Mouse (Mus musculus): Measurements from ENCODE around the gene Fam131b. TPM values are rescaled to one million over a fixed set of nuclear protein-coding genes. Genes with fewer than 3 reads are reported as not detected.

Fam131b gene
- 30.9 and 37.9 TPM in 2 replicates for polyA plus RNA-seq (2012; rRNA removed)

- TF ChIP-seq POLR2A (IDR thresholded peaks at IDR 0.05; ENCODE audit: borderline replicate concordance, extremely low read depth, insufficient read depth, insufficient read length, poor library complexity, severe bottlenecking) = peak; percentile 66
- no peak for TF ChIP-seq CTCF (IDR thresholded peaks at IDR 0.05; ENCODE audit: borderline replicate concordance, extremely low read depth, insufficient read depth, insufficient read length)
- peak; percentile 88 for DNase-seq (ENCODE audit: low read depth)
Observed at GRCm38 (mm10) chr6:42324482-42325267, at the start of gene Fam131b. Gene Fam131b (minus strand): TSS chr6:42324643.

GRCm38 (mm10) chr6:42373669-42374430 lies 49.4 kb upstream of the Fam131b start:
- no peak for DNase-seq (ENCODE audit: low read depth)
- no peak for TF ChIP-seq CTCF (IDR thresholded peaks at IDR 0.05; ENCODE audit: borderline replicate concordance, extremely low read depth, insufficient read depth, insufficient read length)
- TF ChIP-seq POLR2A (IDR thresholded peaks at IDR 0.05; ENCODE audit: borderline replicate concordance, extremely low read depth, insufficient read depth, insufficient read length, poor library complexity, severe bottlenecking) = no peak

GRCm38 (mm10) chr6:42372816-42373547 lies 48.5 kb upstream of the Fam131b start, which contains the start of gene Epha1:
Gene Epha1 (minus strand): TSS chr6:42373268.
- DNase-seq (ENCODE audit: low read depth) = peak; percentile 83
- TF ChIP-seq CTCF (IDR thresholded peaks at IDR 0.05; ENCODE audit: borderline replicate concordance, extremely low read depth, insufficient read depth, insufficient read length) (peak; percentile 61; the same call in 1 of the 2 replicates), POLR2A (IDR thresholded peaks at IDR 0.05; ENCODE audit: borderline replicate concordance, extremely low read depth, insufficient read depth, insufficient read length, poor library complexity, severe bottlenecking) (no peak)

- DNase-seq (ENCODE audit: low read depth) = no peak
- no peak for TF ChIP-seq CTCF (IDR thresholded peaks at IDR 0.05; ENCODE audit: borderline replicate concordance, extremely low read depth, insufficient read depth, insufficient read length)
- no peak for TF ChIP-seq POLR2A (IDR thresholded peaks at IDR 0.05; ENCODE audit: borderline replicate concordance, extremely low read depth, insufficient read depth, insufficient read length, poor library complexity, severe bottlenecking)
Observed at GRCm38 (mm10) chr6:42372421-42372815, 48.0 kb upstream of the Fam131b start.

GRCm38 (mm10) chr6:42372001-42372400 lies 47.6 kb upstream of the Fam131b start:
- DNase-seq (ENCODE audit: low read depth) = no peak
- TF ChIP-seq POLR2A (IDR thresholded peaks at IDR 0.05; ENCODE audit: borderline replicate concordance, extremely low read depth, insufficient read depth, insufficient read length, poor library complexity, severe bottlenecking) (no peak), CTCF (IDR thresholded peaks at IDR 0.05; ENCODE audit: borderline replicate concordance, extremely low read depth, insufficient read depth, insufficient read length) (no peak)

GRCm38 (mm10) chr6:42370630-42371363 lies 46.4 kb upstream of the Fam131b start:
- DNase-seq (ENCODE audit: low read depth) = no peak
- no peak for TF ChIP-seq POLR2A (IDR thresholded peaks at IDR 0.05; ENCODE audit: borderline replicate concordance, extremely low read depth, insufficient read depth, insufficient read length, poor library complexity, severe bottlenecking)
- no peak for TF ChIP-seq CTCF (IDR thresholded peaks at IDR 0.05; ENCODE audit: borderline replicate concordance, extremely low read depth, insufficient read depth, insufficient read length)

- peak; percentile 57 for DNase-seq (ENCODE audit: low read depth)
- TF ChIP-seq POLR2A (IDR thresholded peaks at IDR 0.05; ENCODE audit: borderline replicate concordance, extremely low read depth, insufficient read depth, insufficient read length, poor library complexity, severe bottlenecking) (no peak), CTCF (IDR thresholded peaks at IDR 0.05; ENCODE audit: borderline replicate concordance, extremely low read depth, insufficient read depth, insufficient read length) (no peak)
Observed at GRCm38 (mm10) chr6:42369870-42370269, 45.4 kb upstream of the Fam131b start.

- no peak for DNase-seq (ENCODE audit: low read depth)
- TF ChIP-seq POLR2A (IDR thresholded peaks at IDR 0.05; ENCODE audit: borderline replicate concordance, extremely low read depth, insufficient read depth, insufficient read length, poor library complexity, severe bottlenecking) (no peak), CTCF (IDR thresholded peaks at IDR 0.05; ENCODE audit: borderline replicate concordance, extremely low read depth, insufficient read depth, insufficient read length) (no peak)
Observed at GRCm38 (mm10) chr6:42365215-42365614, 40.8 kb upstream of the Fam131b start.

GRCm38 (mm10) chr6:42364607-42365006 lies 40.2 kb upstream of the Fam131b start:
- no peak for DNase-seq (ENCODE audit: low read depth)
- TF ChIP-seq POLR2A (IDR thresholded peaks at IDR 0.05; ENCODE audit: borderline replicate concordance, extremely low read depth, insufficient read depth, insufficient read length, poor library complexity, severe bottlenecking) = no peak
- no peak for TF ChIP-seq CTCF (IDR thresholded peaks at IDR 0.05; ENCODE audit: borderline replicate concordance, extremely low read depth, insufficient read depth, insufficient read length)

GRCm38 (mm10) chr6:42364066-42364465 lies 39.6 kb upstream of the Fam131b start:
- no peak for DNase-seq (ENCODE audit: low read depth)
- TF ChIP-seq POLR2A (IDR thresholded peaks at IDR 0.05; ENCODE audit: borderline replicate concordance, extremely low read depth, insufficient read depth, insufficient read length, poor library complexity, severe bottlenecking) (no peak), CTCF (IDR thresholded peaks at IDR 0.05; ENCODE audit: borderline replicate concordance, extremely low read depth, insufficient read depth, insufficient read length) (no peak)

Measured in brain, embryonic 14.5 days (tissue).